24 mouse cellular contexts compared by ENCODE assay signal in genomic region chr11:96189810-96190522, GRCm38 (mm10). TPM values are rescaled to one million over a fixed set of nuclear protein-coding genes. Genes with fewer than 3 reads are reported as not detected.
DNase-seq lines count a peak whose midpoint lies in the region; ATAC-seq lines count a peak whose summit lies in the region.
"Had no signal": no experiment of that assay in that cellular context is flagged by ENCODE, and none has a peak within 500 bp of the region (broad histone marks: within the 10 kb centered on the region; RNA-seq: fewer than 3 reads in every experiment).

No protein-coding gene starts in this region.

- no peak overlapping the region for H3K4me2 ChIP-seq in heart, embryonic 13.5 days
- H3K4me2 ChIP-seq in neural tube, embryonic 15.5 days: no peak overlapping the region
- H3K4me2 ChIP-seq: forebrain, embryonic 12.5 days; heart, embryonic 15.5 days; limb, embryonic 13.5 days; midbrain, embryonic 13.5 days had no signal

- H3K27ac ChIP-seq in heart, embryonic 13.5 days (replicated peaks): no peak overlapping the region
- H3K27ac ChIP-seq in neural tube, embryonic 15.5 days (replicated peaks): no peak overlapping the region
- H3K27ac ChIP-seq: forebrain, embryonic 12.5 days; heart, adult 2 months; heart, embryonic 15.5 days; limb, embryonic 13.5 days; liver, embryonic 14.5 days; midbrain, embryonic 13.5 days; stomach, postnatal 0 days had no signal

- H3K9ac ChIP-seq in heart, embryonic 13.5 days: no peak overlapping the region
- no peak overlapping the region for H3K9ac ChIP-seq in neural tube, embryonic 15.5 days (replicated peaks)
- H3K9ac ChIP-seq: forebrain, embryonic 12.5 days; heart, embryonic 15.5 days; limb, embryonic 13.5 days; liver, embryonic 14.5 days; midbrain, embryonic 13.5 days had no signal

- DNase-seq in heart, adult 11 months: no peak
- peak; percentile 72 for DNase-seq in neural tube, embryonic 10.5 days (ENCODE audit: extremely low spot score, low spot score)
- peak; percentile 67 for DNase-seq in embryo, embryonic 9.5 days (ENCODE audit: extremely low spot score)
- no peak for DNase-seq in lung, adult 18-20 months
- DNase-seq in urinary bladder, postnatal 10 days (ENCODE audit: low spot score): no peak
- DNase-seq: adrenal gland, postnatal 10 days; cerebellum, postnatal 10 days; gastrocnemius, postnatal 14 days; heart, adult 2 months; heart, postnatal 4 days; kidney, adult 2 months; right cerebral cortex, adult 18-20 months; thymus, postnatal 14 days had no signal

- peaks cover 100% of the 10 kb centered on the region for H3K27me3 ChIP-seq in heart, embryonic 13.5 days (replicated peaks)
- peaks cover 96% of the 10 kb centered on the region for H3K27me3 ChIP-seq in neural tube, embryonic 15.5 days (replicated peaks)

- no peaks in the 10 kb centered on the region for H3K36me3 ChIP-seq in heart, embryonic 13.5 days
- H3K36me3 ChIP-seq in neural tube, embryonic 15.5 days: no peaks in the 10 kb centered on the region
- H3K36me3 ChIP-seq: forebrain, embryonic 12.5 days; heart, embryonic 15.5 days; limb, embryonic 13.5 days; midbrain, embryonic 13.5 days had no signal

- H3K4me1 ChIP-seq in heart, embryonic 13.5 days: peaks cover 10% of the 10 kb centered on the region; the same call in 1 of the 2 replicates
- peaks cover 11% of the 10 kb centered on the region for H3K4me1 ChIP-seq in neural tube, embryonic 15.5 days
- H3K4me1 ChIP-seq: forebrain, embryonic 12.5 days had no signal

- no peak for ATAC-seq in heart, embryonic 13.5 days (ENCODE audit: extremely low read depth, insufficient number of reproducible peaks, low FRiP score, low TSS enrichment)
- ATAC-seq in neural tube, embryonic 15.5 days (ENCODE audit: low FRiP score): no peak
- ATAC-seq: activated CD4-positive, CD25-positive, alpha-beta regulatory T cell, adult 4 months; CD4-positive, CD25-positive, alpha-beta regulatory T cell, adult 4 months; midbrain, embryonic 13.5 days had no signal

- H3K9me3 ChIP-seq in heart, embryonic 13.5 days: no peaks in the 10 kb centered on the region
- no peaks in the 10 kb centered on the region for H3K9me3 ChIP-seq in neural tube, embryonic 15.5 days (replicated peaks)
- H3K9me3 ChIP-seq: forebrain, embryonic 12.5 days; heart, embryonic 15.5 days; limb, embryonic 13.5 days; midbrain, embryonic 13.5 days had no signal

- under 1% methylated on average over 28 of the region's 28 CpGs for WGBS in heart, embryonic 13.5 days
- WGBS in neural tube, embryonic 15.5 days: 1% methylated on average over 28 of the region's 28 CpGs

- H3K4me3 ChIP-seq in heart, embryonic 13.5 days: 0 out of 2 replicates have a peak overlapping the region, but pooled peaks have one; percentile 9
- H3K4me3 ChIP-seq in neural tube, embryonic 15.5 days (replicated peaks): no peak overlapping the region
- H3K4me3 ChIP-seq: forebrain, embryonic 12.5 days; heart, adult 2 months; heart, embryonic 15.5 days; limb, embryonic 13.5 days; midbrain, embryonic 13.5 days had no signal

RNA-seq across cellular contexts. Expression of gene Hoxb13, which starts 4.2 kb away (rescaled TPM):
- polyA plus RNA-seq in heart, embryonic 13.5 days (2015; fragmentation: Nextera tagmentation; extraction: Ambion mirVana): not detected in 2 replicates
- polyA plus RNA-seq in neural tube, embryonic 15.5 days (2015; fragmentation: Nextera tagmentation; extraction: Ambion mirVana): 0.15 and 1.9 TPM in 2 replicates
- polyA plus RNA-seq: activated CD4-positive, CD25-positive, alpha-beta regulatory T cell, adult 4 months; CD4-positive, CD25-positive, alpha-beta regulatory T cell, adult 4 months; embryonic facial prominence, embryonic 11.5 days; forebrain, embryonic 12.5 days; heart, adult 2 months; heart, embryonic 15.5 days; kidney, adult 2 months; limb, embryonic 13.5 days; liver, embryonic 14.5 days; midbrain, embryonic 13.5 days; stomach, postnatal 0 days had no signal

RNA-seq across cellular contexts. Expression of gene Ttll6, which starts 56.4 kb away (rescaled TPM):
- not detected in 2 replicates for polyA plus RNA-seq in heart, embryonic 13.5 days (2015; fragmentation: Nextera tagmentation; extraction: Ambion mirVana)
- polyA plus RNA-seq in neural tube, embryonic 15.5 days (2015; fragmentation: Nextera tagmentation; extraction: Ambion mirVana): 0.23 and 0.46 TPM in 2 replicates
- polyA plus RNA-seq: CD4-positive, CD25-positive, alpha-beta regulatory T cell, adult 4 months; embryonic facial prominence, embryonic 11.5 days; limb, embryonic 13.5 days; liver, embryonic 14.5 days had no signal

Comparison
In these comparisons a context has a peak if more than half of its experiments do, and no peak if none do; other contexts are left out.
1. DNase-seq: peak in neural tube, embryonic 10.5 days (single experiment) and embryo, embryonic 9.5 days (single experiment); none in heart, adult 11 months (single experiment), lung, adult 18-20 months (0 of 2) and urinary bladder, postnatal 10 days (single experiment).